Mouse (Mus musculus) G1E (cell line): Measurements from ENCODE around the gene Stab2. TPM values are rescaled to one million over a fixed set of nuclear protein-coding genes. Genes with fewer than 3 reads are reported as not detected.

ENCODE experiments used
- ATAC-seq: 2 replicates; pipeline ENCODE4 v1.8.0; 2016; ENCODE audit warnings: mild to moderate bottlenecking; ENCODE audit not compliant: insufficient number of reproducible peaks, poor library complexity, low FRiP score, severe bottlenecking; ENCODE audit errors: extremely low read depth
- DNase-seq: peaks from one replicate; pipeline ENCODE4 v3.0.0; 2012; ENCODE audit warnings: low spot score
- H3K27me3 ChIP-seq: 2 replicates; pipeline ENCODE4 v1.6.1; 2012; ENCODE audit warnings: mild to moderate bottlenecking, low read length, inconsistent platforms; ENCODE audit not compliant: insufficient read depth
- H3K36me3 ChIP-seq: replicated peaks from 2 replicates; pipeline ENCODE3; 2012; ENCODE audit warnings: mild to moderate bottlenecking, inconsistent platforms
- H3K4me1 ChIP-seq: 2 replicates; pipeline ENCODE4 v1.6.1; 2012; ENCODE audit warnings: low read depth, low read length, inconsistent platforms, mixed read lengths; ENCODE audit not compliant: insufficient read depth
- H3K4me3 ChIP-seq: 2 replicates; pipeline ENCODE4 v1.5.1; 2012; ENCODE audit warnings: low read depth, mild to moderate bottlenecking, inconsistent platforms, low read length, moderate library complexity, mixed read lengths
- H3K9me3 ChIP-seq: replicated peaks from 2 replicates; pipeline ENCODE4 v1.6.1; 2012; ENCODE audit warnings: inconsistent platforms
- CTCF ChIP-seq: IDR thresholded peaks from 2 replicates; pipeline ENCODE4 v1.5.1; 2012; ENCODE audit warnings: low read depth, low read length, inconsistent platforms, mixed read lengths
- GATA1 ChIP-seq: IDR thresholded peaks from 2 replicates; pipeline ENCODE4 v1.6.1; 2012; ENCODE audit warnings: borderline replicate concordance, low read length, inconsistent platforms, mixed read lengths
- GATA2 ChIP-seq: IDR thresholded peaks from 2 replicates; pipeline ENCODE4 v1.6.1; 2012; ENCODE audit warnings: low read depth, low read length, inconsistent platforms, borderline replicate concordance
- POLR2AphosphoS5 ChIP-seq: IDR thresholded peaks from 2 replicates; pipeline ENCODE4 v1.6.1; 2012; ENCODE audit warnings: low read depth, low read length, inconsistent platforms; ENCODE audit not compliant: insufficient replicate concordance
- TAL1 ChIP-seq: conservative IDR thresholded peaks from 2 replicates; pipeline ENCODE4 v1.6.1; 2012; ENCODE audit warnings: low read depth, low read length, inconsistent platforms, mixed read lengths
- polyA plus RNA-seq: library from polyadenylated mRNA; stranded (reverse); fragments of >175 nt; gene quantifications from 2 replicates; pipeline ENCODE4 v1.2.3, GENCODE M21; 2012
- total RNA-seq, 2 experiments: library from RNA; stranded (forward) in 1 of 2; stranded (reverse) in 1 of 2; fragments of 200-1000 nt in 1 of 2; fragments of >200 nt in 1 of 2; fragmentation: Nextera tagmentation in 1 of 2; gene quantifications; 2 replicates each; pipeline ENCODE4 v1.2.3; 2014 to 2017

Gene Stab2
- total RNA-seq (2014; fragmentation: Nextera tagmentation), result 29.7 TPM in 1 of 2 replicates, not detected in the other
- total RNA-seq (2017), result under 0.01 and 0.12 TPM in 2 replicates
- not detected in 2 replicates for polyA plus RNA-seq

- TF ChIP-seq POLR2AphosphoS5, result no peak
- TF ChIP-seq GATA1, result no peak
- TF ChIP-seq CTCF, result no peak
- TF ChIP-seq GATA2, result no peak
- no peak for TF ChIP-seq TAL1
- ATAC-seq, result no peak
- no peaks in the 10 kb centered on the region for H3K27me3 ChIP-seq
- H3K36me3 ChIP-seq, result no peaks in the 10 kb centered on the region
- DNase-seq, result no peak
- no peaks in the 10 kb centered on the region for H3K4me1 ChIP-seq
- no peak within 1 kb of the TSS for H3K4me3 ChIP-seq
- peaks cover 44% of the 10 kb centered on the region for H3K9me3 ChIP-seq
Measured at GRCm38 (mm10) chr10:87007385-87008214, at the start of gene Stab2. TSS of gene Stab2 (minus strand) at chr10:87008025.

GRCm38 (mm10) chr10:87051714-87052113 lies 43.9 kb upstream of the Stab2 start:
- H3K36me3 ChIP-seq, result no peaks in the 10 kb centered on the region
- H3K4me1 ChIP-seq, result no peaks in the 10 kb centered on the region
- TF ChIP-seq GATA1 (no peak), CTCF (no peak), GATA2 (no peak), TAL1 (no peak), POLR2AphosphoS5 (no peak)
- DNase-seq (no peak), ATAC-seq (no peak)
- H3K9me3 ChIP-seq, result peaks cover 44% of the 10 kb centered on the region
- no peak overlapping the region for H3K4me3 ChIP-seq
- H3K27me3 ChIP-seq, result no peaks in the 10 kb centered on the region

- no peaks in the 10 kb centered on the region for H3K27me3 ChIP-seq
- no peak for ATAC-seq
- DNase-seq, result no peak
- TF ChIP-seq POLR2AphosphoS5 (no peak), GATA1 (no peak), GATA2 (no peak), CTCF (no peak), TAL1 (no peak)
- H3K4me1 ChIP-seq, result no peaks in the 10 kb centered on the region
- peaks cover 48% of the 10 kb centered on the region for H3K9me3 ChIP-seq
- H3K4me3 ChIP-seq, result no peak overlapping the region
- no peaks in the 10 kb centered on the region for H3K36me3 ChIP-seq
Measured at GRCm38 (mm10) chr10:87049179-87049578, 41.4 kb upstream of the Stab2 start.

GRCm38 (mm10) chr10:87046931-87047468 lies 39.2 kb upstream of the Stab2 start:
- DNase-seq, result no peak
- ATAC-seq, result no peak
- no peaks in the 10 kb centered on the region for H3K4me1 ChIP-seq

GRCm38 (mm10) chr10:87046469-87046868 lies 38.6 kb upstream of the Stab2 start:
- no peaks in the 10 kb centered on the region for H3K27me3 ChIP-seq
- ATAC-seq (no peak), DNase-seq (no peak)
- TF ChIP-seq CTCF (no peak), POLR2AphosphoS5 (no peak), GATA1 (no peak), TAL1 (no peak), GATA2 (no peak)
- H3K9me3 ChIP-seq, result peaks cover 47% of the 10 kb centered on the region
- no peak overlapping the region for H3K4me3 ChIP-seq
- no peaks in the 10 kb centered on the region for H3K4me1 ChIP-seq
- no peaks in the 10 kb centered on the region for H3K36me3 ChIP-seq

More at GRCm38 (mm10) chr10:87046931-87047468, 39.2 kb upstream of the Stab2 start:
- H3K36me3 ChIP-seq, result no peaks in the 10 kb centered on the region
- no peak overlapping the region for H3K4me3 ChIP-seq
- no peak for TF ChIP-seq TAL1
- no peak for TF ChIP-seq POLR2AphosphoS5
- peaks cover 47% of the 10 kb centered on the region for H3K9me3 ChIP-seq
- no peaks in the 10 kb centered on the region for H3K27me3 ChIP-seq

- DNase-seq (no peak), ATAC-seq (no peak)
- TF ChIP-seq POLR2AphosphoS5 (no peak), GATA1 (no peak), GATA2 (no peak), TAL1 (no peak), CTCF (no peak)
- Histone ChIP-seq H3K9me3 (peaks cover 48% of the 10 kb centered on the region), H3K27me3 (no peaks in the 10 kb centered on the region), H3K4me1 (no peaks in the 10 kb centered on the region), H3K4me3 (no peak overlapping the region), H3K36me3 (no peaks in the 10 kb centered on the region)
Measured at GRCm38 (mm10) chr10:87045273-87045672, 37.4 kb upstream of the Stab2 start.
